ENCODE assay signal across 22 mouse cellular contexts in genomic region chr5:116994508-116994907, GRCm38 (mm10).
"Had no signal": no experiment of that assay in that cellular context is flagged by ENCODE, and none has a peak within 500 bp of the region (broad histone marks: within the 10 kb centered on the region; RNA-seq: fewer than 3 reads in every experiment).

No protein-coding gene starts in this region.

- DNase-seq: cerebellum, adult 9-11 months; embryo, embryonic 11 days; forebrain, postnatal 0 days; gastrocnemius, adult 2 months; gastrocnemius, postnatal 10 days; gastrocnemius, postnatal 14 days; gastrocnemius, postnatal 25 days; gastrocnemius, postnatal 36 days; heart, adult 18-20 months; heart, adult 2 months had no signal

- ATAC-seq: forebrain, embryonic 13.5 days; forebrain, embryonic 14.5 days; forebrain, embryonic 15.5 days; forebrain, embryonic 16.5 days; forebrain, postnatal 0 days had no signal

- H3K4me3 ChIP-seq: embryonic facial prominence, embryonic 10.5 days; embryonic facial prominence, embryonic 12.5 days; embryonic facial prominence, embryonic 13.5 days; embryonic facial prominence, embryonic 15.5 days; erythroblast, embryonic 14.5 days; forebrain, embryonic 10.5 days; forebrain, embryonic 12.5 days; forebrain, embryonic 13.5 days; forebrain, embryonic 15.5 days; gastrocnemius, adult 2 months; heart, adult 2 months; heart, embryonic 10.5 days had no signal

- H3K9ac ChIP-seq: embryonic facial prominence, embryonic 12.5 days; embryonic facial prominence, embryonic 13.5 days; embryonic facial prominence, embryonic 15.5 days; forebrain, embryonic 12.5 days; forebrain, embryonic 13.5 days; forebrain, embryonic 15.5 days; forebrain, postnatal 0 days had no signal

- H3K27me3 ChIP-seq: embryonic facial prominence, embryonic 12.5 days; embryonic facial prominence, embryonic 13.5 days; embryonic facial prominence, embryonic 15.5 days; forebrain, embryonic 12.5 days; forebrain, embryonic 15.5 days had no signal

- H3K27ac ChIP-seq: embryonic facial prominence, embryonic 10.5 days; embryonic facial prominence, embryonic 12.5 days; embryonic facial prominence, embryonic 13.5 days; embryonic facial prominence, embryonic 15.5 days; forebrain, embryonic 10.5 days; forebrain, embryonic 12.5 days; forebrain, embryonic 13.5 days; forebrain, embryonic 15.5 days; gastrocnemius, adult 2 months; heart, adult 2 months; heart, embryonic 10.5 days had no signal

- H3K9me3 ChIP-seq: embryonic facial prominence, embryonic 12.5 days; embryonic facial prominence, embryonic 13.5 days; forebrain, embryonic 12.5 days; forebrain, embryonic 13.5 days; forebrain, embryonic 15.5 days; heart, embryonic 10.5 days had no signal

- H3K4me2 ChIP-seq: embryonic facial prominence, embryonic 12.5 days; embryonic facial prominence, embryonic 13.5 days; embryonic facial prominence, embryonic 15.5 days; forebrain, embryonic 12.5 days; forebrain, embryonic 13.5 days; forebrain, embryonic 15.5 days had no signal

- H3K36me3 ChIP-seq: embryonic facial prominence, embryonic 10.5 days; embryonic facial prominence, embryonic 12.5 days; embryonic facial prominence, embryonic 13.5 days; embryonic facial prominence, embryonic 15.5 days; forebrain, embryonic 10.5 days; forebrain, embryonic 12.5 days; forebrain, embryonic 15.5 days; heart, embryonic 10.5 days had no signal

- H3K4me1 ChIP-seq: embryonic facial prominence, embryonic 10.5 days; embryonic facial prominence, embryonic 12.5 days; embryonic facial prominence, embryonic 13.5 days; embryonic facial prominence, embryonic 15.5 days; forebrain, embryonic 10.5 days; forebrain, embryonic 12.5 days; forebrain, embryonic 13.5 days; forebrain, embryonic 15.5 days; heart, embryonic 10.5 days had no signal
